Mouse (Mus musculus) telencephalon, adult 2 months (tissue): ENCODE results near the gene Npas2.

Experiments
- DNase-seq: peaks from one replicate; pipeline ENCODE4 v3.0.0-alpha.2; 2011; ENCODE audit warnings: low read depth, low spot score

Npas2 gene

GRCm38 (mm10) chr1:39283323-39283722 is 89.8 kb downstream of the Npas2 start:
- no peak for DNase-seq

- no peak for DNase-seq
Observed at GRCm38 (mm10) chr1:39284786-39285185, 91.3 kb downstream of the Npas2 start.

GRCm38 (mm10) chr1:39287076-39287475 is 93.5 kb downstream of the Npas2 start:
- DNase-seq = no peak

- DNase-seq = no peak
Observed at GRCm38 (mm10) chr1:39287831-39288230, 94.3 kb downstream of the Npas2 start.

- DNase-seq = no peak
Observed at GRCm38 (mm10) chr1:39288425-39288824, 94.9 kb downstream of the Npas2 start.

GRCm38 (mm10) chr1:39292001-39292400 is 98.5 kb downstream of the Npas2 start:
- DNase-seq = no peak

- no peak for DNase-seq
Observed at GRCm38 (mm10) chr1:39298294-39298693, 104.8 kb downstream of the Npas2 start.

GRCm38 (mm10) chr1:39300243-39300642 is 106.7 kb downstream of the Npas2 start:
- DNase-seq = no peak

- DNase-seq = no peak
Observed at GRCm38 (mm10) chr1:39300676-39301075, 107.1 kb downstream of the Npas2 start.

GRCm38 (mm10) chr1:39302246-39302645 is 108.7 kb downstream of the Npas2 start:
- DNase-seq = no peak

- DNase-seq = no peak
Observed at GRCm38 (mm10) chr1:39303054-39303649, 109.6 kb downstream of the Npas2 start.

- DNase-seq = no peak
Observed at GRCm38 (mm10) chr1:39307291-39307690, 113.8 kb downstream of the Npas2 start.

GRCm38 (mm10) chr1:39307971-39308370 is 114.4 kb downstream of the Npas2 start:
- no peak for DNase-seq

GRCm38 (mm10) chr1:39309548-39309947 is 116.0 kb downstream of the Npas2 start:
- no peak for DNase-seq

GRCm38 (mm10) chr1:39312345-39312967 is 118.9 kb downstream of the Npas2 start:
- DNase-seq = no peak

GRCm38 (mm10) chr1:39313352-39314245 is 120.1 kb downstream of the Npas2 start:
- no peak for DNase-seq

- DNase-seq = no peak
Observed at GRCm38 (mm10) chr1:39317935-39318334, 124.4 kb downstream of the Npas2 start.

GRCm38 (mm10) chr1:39318870-39319269 is 125.3 kb downstream of the Npas2 start:
- DNase-seq = no peak

- no peak for DNase-seq
Observed at GRCm38 (mm10) chr1:39321954-39322353, 128.4 kb downstream of the Npas2 start.

GRCm38 (mm10) chr1:39325228-39325627 is 131.7 kb downstream of the Npas2 start:
- no peak for DNase-seq

GRCm38 (mm10) chr1:39327546-39327945 is 134.0 kb downstream of the Npas2 start:
- DNase-seq = no peak

GRCm38 (mm10) chr1:39330857-39331594 is 137.5 kb downstream of the Npas2 start:
- no peak for DNase-seq
